Mouse (Mus musculus) heart, postnatal 0 days (tissue): Measurements from ENCODE around the gene 1600002K03Rik. TPM values are rescaled to one million over a fixed set of nuclear protein-coding genes. Genes with fewer than 3 reads are reported as not detected.

Source experiments
- ATAC-seq: fragments of 200-750 bp; cut with Nextera tagmentation; 2 replicates; pipeline ENCODE4 v1.8.0; 2017; ENCODE audit warnings: low read depth, moderate number of reproducible peaks, moderate library complexity; ENCODE audit not compliant: insufficient read depth
- DNase-seq: peaks from one replicate; pipeline ENCODE4 v3.0.0-alpha.2; 2016; ENCODE audit warnings: low spot score
- H3K27ac ChIP-seq: fragments of 300-500 bp; sonication (generic); 2 replicates; pipeline ENCODE4 v1.5.1; 2014; ENCODE audit warnings: low read depth, mild to moderate bottlenecking
- H3K27me3 ChIP-seq: fragments of 300-500 bp; sonication (generic); 2 replicates; pipeline ENCODE4 v1.6.1; 2014; ENCODE audit warnings: low read length, mixed read lengths; ENCODE audit not compliant: control insufficient read depth, insufficient read depth
- H3K36me3 ChIP-seq: fragments of 300-500 bp; sonication (generic); replicated peaks from 2 replicates; pipeline ENCODE4 v1.6.1; 2014; ENCODE audit warnings: low read length, mixed read lengths; ENCODE audit not compliant: control insufficient read depth, insufficient read depth
- H3K4me1 ChIP-seq: fragments of 300-500 bp; sonication (generic); 2 replicates; pipeline ENCODE4 v1.6.1; 2014; ENCODE audit warnings: antibody characterized with exemption; ENCODE audit not compliant: control insufficient read depth, insufficient read depth
- H3K4me2 ChIP-seq: fragments of 300-500 bp; sonication (generic); 2 replicates; pipeline ENCODE4 v1.6.1; 2014; ENCODE audit warnings: low read depth, mild to moderate bottlenecking, low read length, moderate library complexity
- H3K4me3 ChIP-seq: fragments of 300-500 bp; sonication (generic); 2 replicates; pipeline ENCODE4 v1.5.1; 2014; ENCODE audit warnings: low read depth, low read length
- H3K9ac ChIP-seq: fragments of 300-500 bp; sonication (generic); replicated peaks from 2 replicates; pipeline ENCODE4 v1.6.1; 2014; ENCODE audit warnings: low read depth, low read length, mixed read lengths
- H3K9me3 ChIP-seq: fragments of 300-500 bp; sonication (generic); replicated peaks from 2 replicates; pipeline ENCODE4 v1.6.1; 2016; ENCODE audit warnings: low read length; ENCODE audit not compliant: control insufficient read depth
- CTCF ChIP-seq: IDR thresholded peaks from 2 replicates; pipeline ENCODE4 v1.5.1; 2016; ENCODE audit warnings: antibody characterized with exemption, control low read depth, low read depth
- EP300 ChIP-seq: IDR thresholded peaks from 2 replicates; pipeline ENCODE4 v1.6.1; 2016; ENCODE audit warnings: antibody characterized with exemption, low read depth
- WGBS: fragments of 180-500 bp; shearing (Covaris S2); extraction: QIAGEN DNeasy Blood & Tissue Kit; methylation state at CpG from one replicate; pipeline ENCODE4 v1.1.7; 2014; 5-methylcytosine and 5-hydroxymethylcytosine counted together
- polyA plus RNA-seq: library from polyadenylated mRNA; unstranded; fragments of >200 nt; fragmentation: Nextera tagmentation; extraction: Ambion mirVana; gene quantifications from 2 replicates; pipeline ENCODE4 v1.2.1, GENCODE M21; 2015
- total RNA-seq: library from RNA; depleted of rRNA; stranded (reverse); fragments of >200 nt; gene quantifications from 2 replicates; pipeline ENCODE4 v1.2.3, GENCODE M21; 2014; ENCODE audit warnings: low replicate concordance

The 1600002K03Rik gene
- total and polyA plus RNA-seq, 2 experiments from 2014 or later: 5.7 to 8.9 TPM

GRCm38 (mm10) chr10:80145896-80146295 is 26.8 kb upstream of the 1600002K03Rik start:
- peak overlapping the region; percentile 7; the same call in 1 of the 2 replicates for H3K9ac ChIP-seq

DNA sequence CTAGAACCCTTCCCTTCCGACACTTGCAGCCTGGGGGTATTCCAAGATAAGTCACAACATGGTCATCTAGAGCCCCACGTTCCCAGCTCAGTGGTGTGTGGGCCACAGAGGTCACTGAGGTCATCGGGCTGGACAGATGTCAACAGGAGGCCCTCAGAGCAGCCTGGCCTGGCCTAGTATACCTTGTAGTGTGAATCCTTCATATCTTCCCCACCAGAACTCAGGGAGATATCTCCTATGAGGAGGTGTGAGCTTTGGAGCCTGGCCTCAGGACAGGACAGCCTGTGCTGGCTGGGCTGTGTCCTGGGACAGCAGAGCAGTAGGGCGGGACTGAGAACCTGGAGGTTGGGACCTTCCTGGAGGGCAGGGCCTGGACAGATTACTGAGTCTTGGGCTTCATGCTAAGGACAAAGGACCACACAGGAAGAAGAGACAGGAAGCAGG is 26.2 kb upstream of the 1600002K03Rik start:
- ATAC-seq (no peak), DNase-seq (peak; percentile 66)
- no peak for TF ChIP-seq CTCF
- peak; percentile 77; the same call in 1 of the 2 replicates for TF ChIP-seq EP300
- H3K4me2 ChIP-seq: 0 out of 2 replicates have a peak overlapping the region, but pooled peaks have one; percentile 85
- 40% methylated on average over 4 of the region's 4 CpGs for whole genome bisulfite sequencing
- no peaks in the 10 kb centered on the region for H3K9me3 ChIP-seq
- H3K36me3 ChIP-seq: peaks cover 36% of the 10 kb centered on the region
- H3K9ac ChIP-seq: peak overlapping the region; percentile 7; the same call in 1 of the 2 replicates
- H3K4me3 ChIP-seq: no peak overlapping the region
- H3K27ac ChIP-seq: peak overlapping the region; percentile 99
- H3K4me1 ChIP-seq: peaks cover 33% of the 10 kb centered on the region
- no peaks in the 10 kb centered on the region for H3K27me3 ChIP-seq

More at GRCm38 (mm10) chr10:80145896-80146295, 26.8 kb upstream of the 1600002K03Rik start:
- Histone ChIP-seq H3K4me2 (no peak overlapping the region), H3K9me3 (no peaks in the 10 kb centered on the region), H3K4me1 (peaks cover 31% of the 10 kb centered on the region), H3K4me3 (no peak overlapping the region), H3K27me3 (no peaks in the 10 kb centered on the region), H3K27ac (peak overlapping the region; percentile 99), H3K36me3 (peaks cover 33% of the 10 kb centered on the region)
- ATAC-seq (no peak), DNase-seq (no peak)
- 67% methylated on average over 6 of the region's 6 CpGs for WGBS
- no peak for TF ChIP-seq CTCF
- TF ChIP-seq EP300: no peak

DNA sequence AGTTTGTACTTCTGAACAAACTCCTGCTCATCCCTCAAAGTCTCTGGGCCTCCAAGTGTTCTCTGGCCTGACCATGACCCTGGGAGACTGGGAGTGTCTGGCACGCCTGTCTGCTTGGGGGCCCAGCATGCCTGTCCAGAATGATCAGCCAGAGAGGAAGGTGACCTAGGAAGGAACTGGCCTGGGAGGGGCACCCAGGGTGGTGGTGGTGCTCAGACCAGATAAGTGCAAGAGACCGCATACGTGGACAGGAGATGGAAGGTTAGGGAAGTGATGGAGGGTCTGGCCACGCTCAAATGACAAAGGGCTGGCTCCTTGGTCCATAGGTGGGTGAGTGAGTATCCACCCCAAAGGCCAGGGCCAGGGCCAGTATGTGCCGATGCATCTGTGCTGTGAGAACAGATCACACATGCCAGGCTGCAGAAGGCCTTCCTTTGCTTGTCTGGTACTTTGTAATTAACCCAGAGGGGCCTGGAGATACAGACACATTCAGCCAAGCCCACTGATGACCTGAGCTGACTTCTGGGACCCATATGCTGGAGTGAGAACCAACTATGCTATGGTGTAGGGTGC is 25.5 kb upstream of the 1600002K03Rik start:
- H3K9ac ChIP-seq: 0 out of 2 replicates have a peak overlapping the region, but pooled peaks have one; percentile 95
- TF ChIP-seq EP300 (no peak), CTCF (no peak)
- peaks cover 40% of the 10 kb centered on the region for H3K36me3 ChIP-seq
- DNase-seq (no peak), ATAC-seq (no peak)
- peak overlapping the region; percentile 85 for H3K4me2 ChIP-seq
- H3K4me3 ChIP-seq: peak overlapping the region; percentile 90; the same call in 1 of the 2 replicates
- H3K4me1 ChIP-seq: peaks cover 39% of the 10 kb centered on the region
- peak overlapping the region; percentile 99 for H3K27ac ChIP-seq
- no peaks in the 10 kb centered on the region for H3K27me3 ChIP-seq
- no peaks in the 10 kb centered on the region for H3K9me3 ChIP-seq
- WGBS: 26% methylated on average over 5 of the region's 5 CpGs

DNA sequence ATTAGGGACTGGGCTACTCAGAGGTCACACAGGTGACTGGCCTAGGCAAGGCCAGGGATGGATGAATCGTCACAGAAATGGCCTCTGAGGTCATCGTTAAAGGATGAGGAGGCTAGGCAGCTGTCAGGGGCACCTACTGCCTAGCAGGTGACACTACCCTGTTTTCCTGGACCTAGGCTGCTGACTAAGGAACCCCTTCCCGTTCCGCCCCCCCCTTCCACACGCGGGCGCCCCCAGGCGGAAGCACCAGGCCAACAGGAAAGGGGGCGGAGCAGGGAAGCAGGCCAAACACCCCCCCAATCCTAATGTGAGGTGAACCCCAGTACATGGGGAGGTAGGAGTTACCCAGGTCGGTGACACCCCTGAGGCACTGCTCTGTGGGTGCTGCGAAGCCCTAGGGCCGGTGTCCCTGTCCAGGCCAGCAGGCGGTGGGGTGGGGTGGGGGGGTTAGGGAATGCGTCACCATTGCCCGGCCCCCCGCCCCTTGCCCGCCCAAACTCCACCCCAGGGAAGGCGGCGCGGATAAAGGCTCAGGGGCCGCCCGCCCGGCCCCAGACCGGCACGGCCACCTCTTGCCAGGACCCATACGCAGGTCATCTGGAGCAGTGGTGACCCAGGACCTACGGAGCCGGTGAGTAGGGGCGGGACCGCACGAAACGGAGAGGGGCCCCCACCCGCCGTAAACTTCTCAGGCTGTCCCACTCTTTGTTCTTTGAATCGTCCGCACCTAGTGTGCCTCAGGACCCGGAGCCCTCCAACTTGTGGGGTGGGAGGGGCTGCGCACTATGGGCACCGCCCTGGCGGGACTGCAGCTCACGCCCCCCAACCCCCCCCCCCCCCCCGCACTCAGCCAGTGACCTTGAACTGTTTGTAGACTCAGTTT is 24.8 kb upstream of the 1600002K03Rik start, which contains the start of gene Midn:
Gene Midn, plus strand, starts transcription at position 554 of the 883 bp plus-strand sequence.
- Histone ChIP-seq H3K9me3 (no peaks in the 10 kb centered on the region), H3K4me1 (peaks cover 46% of the 10 kb centered on the region)

DNA sequence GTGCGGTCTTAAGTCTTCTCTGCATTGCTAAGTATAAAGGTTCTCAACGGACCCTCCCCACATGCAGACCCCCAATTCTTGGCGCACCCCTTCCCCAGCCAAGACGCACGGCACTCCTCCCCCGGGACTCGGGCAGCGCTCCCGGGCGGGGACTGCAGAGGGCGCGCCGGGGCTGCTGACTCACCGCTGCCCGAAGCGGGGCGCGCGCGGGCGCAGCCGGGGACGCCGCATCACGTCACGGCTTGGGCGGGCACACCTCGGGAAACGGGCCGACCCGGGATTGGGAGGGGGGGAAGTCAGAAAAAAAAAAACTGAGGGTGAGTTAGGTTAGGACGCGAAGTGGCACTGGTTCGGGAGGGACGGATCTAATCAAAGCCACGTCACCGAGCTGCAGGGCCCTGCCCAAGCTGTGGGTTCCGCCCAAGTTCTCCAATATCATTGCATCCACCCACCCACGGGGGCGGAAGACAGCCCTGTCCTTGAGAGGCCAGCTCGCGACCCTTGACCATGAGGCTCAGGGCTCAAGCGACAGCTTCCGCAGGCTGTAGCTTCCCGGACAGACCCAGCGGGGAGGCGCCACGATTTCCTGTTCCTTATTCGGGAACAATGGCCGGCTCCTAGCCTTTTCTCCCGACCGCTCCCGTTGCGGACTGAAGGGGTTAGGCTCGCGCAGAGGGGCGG is 24.0 kb upstream of the 1600002K03Rik start:
- Histone ChIP-seq H3K4me1 (peaks cover 45% of the 10 kb centered on the region), H3K9me3 (no peaks in the 10 kb centered on the region), H3K27me3 (no peaks in the 10 kb centered on the region), H3K9ac (peak overlapping the region; percentile 95), H3K27ac (peak overlapping the region; percentile 99), H3K36me3 (peaks cover 51% of the 10 kb centered on the region), H3K4me3 (peak overlapping the region; percentile 90), H3K4me2 (peak overlapping the region; percentile 85)
- WGBS: under 1% methylated on average over 55 of the region's 57 CpGs
- TF ChIP-seq EP300: no peak; the same call in 1 of the 2 replicates
- TF ChIP-seq CTCF: peak; percentile 48
- DNase-seq (peak; percentile 94), ATAC-seq (peak; percentile 56)

More for the DNA sequence above, 24.8 kb upstream of the 1600002K03Rik start, which contains the start of gene Midn:
- Histone ChIP-seq H3K4me3 (peak within 1 kb of the TSS; percentile 90), H3K27me3 (no peaks in the 10 kb centered on the region), H3K27ac (peak within 1 kb of the TSS; percentile 99), H3K36me3 (peaks cover 47% of the 10 kb centered on the region), H3K4me2 (peak within 1 kb of the TSS; percentile 85), H3K9ac (peak within 1 kb of the TSS; percentile 95)
- TF ChIP-seq CTCF: peak; percentile 51
- TF ChIP-seq EP300: peak; percentile 81
- peak; percentile 37 for ATAC-seq
- peak; percentile 84 for DNase-seq
- WGBS: under 1% methylated on average over 35 of the region's 42 CpGs
